Mouse (Mus musculus) brain, embryonic 18.5 days (tissue): Measurements from ENCODE around the gene Tspyl3.

Experiments
- DNase-seq: peaks from one replicate; pipeline ENCODE4 v3.0.0-alpha.2; 2012; ENCODE audit warnings: low read depth, low spot score

The Tspyl3 gene

DNA sequence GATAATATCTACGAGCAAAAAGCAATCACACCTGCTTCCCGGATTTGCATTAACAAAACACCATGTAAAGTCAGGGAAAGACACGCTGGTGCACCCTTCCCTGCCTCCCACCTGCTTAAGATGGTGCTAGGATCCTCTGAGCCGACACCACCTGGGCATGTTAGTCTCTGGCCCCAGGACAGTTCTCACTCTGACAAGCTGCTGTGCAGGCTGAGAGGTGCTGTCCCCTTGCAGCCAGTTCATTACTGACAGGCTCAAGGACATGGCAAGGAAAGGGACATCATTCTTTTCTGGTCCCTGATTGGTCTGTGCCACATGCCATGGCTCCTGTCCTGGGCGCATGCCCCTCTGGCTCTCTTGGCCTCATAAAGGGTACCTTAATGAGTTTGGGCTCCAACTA is 3.3 kb upstream of the Tspyl3 start:
- DNase-seq: no peak

DNA sequence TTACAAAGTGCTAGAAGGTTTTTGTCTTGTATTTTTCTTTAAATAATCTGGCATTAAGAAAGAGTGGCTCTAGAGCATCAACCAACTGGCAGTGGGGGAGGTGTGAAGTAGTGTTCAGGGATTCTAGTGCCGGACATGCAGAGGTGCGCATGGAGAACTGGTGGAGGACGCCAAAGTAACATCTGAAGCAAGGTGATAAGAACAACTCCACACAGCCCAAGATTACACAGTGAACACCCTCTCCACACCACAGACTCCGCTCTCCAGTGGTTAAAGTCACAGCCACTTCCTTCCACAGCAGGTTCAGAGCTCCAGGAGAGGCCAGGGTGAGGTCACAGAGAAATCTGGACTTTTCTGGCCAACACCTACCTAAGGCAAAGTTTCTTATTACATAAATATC is 2.7 kb upstream of the Tspyl3 start:
- DNase-seq: no peak

- DNase-seq: no peak
Measured at GRCm38 (mm10) chr2:153225595-153225953, 333 bp upstream of the Tspyl3 start.

DNA sequence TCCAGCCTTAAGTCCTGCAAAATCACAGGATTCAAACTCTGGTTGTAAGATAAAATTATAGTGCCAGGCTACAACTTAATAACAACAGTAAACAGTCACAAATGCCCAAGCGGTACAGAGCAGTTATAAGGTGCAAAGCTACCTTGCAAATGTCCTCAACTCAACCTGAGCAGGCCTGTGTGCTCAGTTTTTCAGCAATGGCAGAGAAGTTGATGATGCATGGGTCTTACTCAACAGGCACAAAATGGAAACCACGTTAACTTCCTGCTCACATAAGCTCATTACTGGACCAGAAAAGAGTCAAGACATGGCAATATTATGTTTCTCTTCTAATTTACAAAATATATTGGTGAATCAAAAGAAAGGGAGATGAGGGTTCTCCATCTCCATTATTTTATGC is 2.7 kb downstream of the Tspyl3 start:
- DNase-seq: no peak

DNA sequence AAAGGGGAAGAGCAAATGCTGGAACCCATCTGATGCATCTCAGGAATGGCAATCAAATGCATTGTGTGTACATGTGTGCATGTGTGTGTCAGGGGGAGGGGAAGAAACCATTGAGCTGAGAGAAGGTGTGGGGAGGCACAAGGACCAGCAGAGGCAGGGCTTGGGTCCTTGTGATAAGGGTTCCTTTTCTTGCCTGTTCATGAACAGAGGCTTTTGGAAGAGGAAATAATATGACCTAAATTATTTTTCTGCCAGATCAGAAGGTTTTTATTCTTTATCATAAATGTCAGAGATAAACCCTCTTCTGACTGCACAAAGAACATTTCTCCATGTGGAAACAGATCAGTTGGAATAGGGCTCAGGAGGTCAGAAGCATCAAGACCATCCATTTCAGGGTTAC is 3.1 kb downstream of the Tspyl3 start:
- no peak for DNase-seq

GRCm38 (mm10) chr2:153221620-153222019 is 3.6 kb downstream of the Tspyl3 start:
- DNase-seq: no peak

DNA sequence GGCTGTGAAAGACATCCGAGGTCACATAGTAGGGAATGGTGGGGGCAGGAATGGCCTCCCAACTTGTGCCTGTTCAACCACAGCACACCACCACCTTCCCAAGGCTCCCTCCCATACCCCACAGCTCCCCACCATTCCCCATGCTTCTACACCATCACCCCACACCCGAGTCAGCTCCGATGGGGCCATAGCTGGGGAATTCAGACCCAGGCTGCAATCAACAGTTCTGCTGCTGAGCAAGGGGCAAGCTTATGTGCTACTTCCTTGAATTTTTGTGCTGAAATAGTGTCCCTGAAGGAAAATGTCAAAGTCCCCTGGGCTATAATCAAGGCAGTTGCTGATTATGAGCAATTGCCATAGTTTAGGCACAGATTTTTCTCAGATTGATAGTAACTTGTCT is 6.7 kb downstream of the Tspyl3 start:
- no peak for DNase-seq

- no peak for DNase-seq
Measured at GRCm38 (mm10) chr2:153217826-153218340, 7.4 kb downstream of the Tspyl3 start.

- no peak for DNase-seq
Measured at GRCm38 (mm10) chr2:153215421-153215820, 9.8 kb downstream of the Tspyl3 start.

- DNase-seq: no peak
Measured at GRCm38 (mm10) chr2:153214771-153215259, 10.4 kb downstream of the Tspyl3 start.

DNA sequence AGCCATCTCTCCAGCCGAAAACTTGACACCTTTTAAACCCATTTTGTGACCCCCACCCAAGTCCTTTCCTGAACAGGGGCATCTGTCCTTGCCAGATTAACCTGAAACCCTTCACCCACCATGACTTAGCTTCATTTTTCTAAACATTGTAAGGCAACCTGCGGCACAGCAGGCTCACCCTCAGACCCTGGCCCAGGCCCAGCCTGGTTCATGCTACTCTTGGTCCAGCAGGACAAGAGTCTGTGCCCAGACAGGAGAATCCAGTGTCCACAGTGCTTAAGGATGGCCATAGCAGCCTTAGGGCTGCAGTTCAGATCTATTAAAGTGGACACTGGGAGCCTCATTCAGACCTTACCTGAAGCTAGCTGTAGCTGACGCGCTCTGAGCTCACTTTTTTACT is 11.9 kb downstream of the Tspyl3 start:
- no peak for DNase-seq

DNA sequence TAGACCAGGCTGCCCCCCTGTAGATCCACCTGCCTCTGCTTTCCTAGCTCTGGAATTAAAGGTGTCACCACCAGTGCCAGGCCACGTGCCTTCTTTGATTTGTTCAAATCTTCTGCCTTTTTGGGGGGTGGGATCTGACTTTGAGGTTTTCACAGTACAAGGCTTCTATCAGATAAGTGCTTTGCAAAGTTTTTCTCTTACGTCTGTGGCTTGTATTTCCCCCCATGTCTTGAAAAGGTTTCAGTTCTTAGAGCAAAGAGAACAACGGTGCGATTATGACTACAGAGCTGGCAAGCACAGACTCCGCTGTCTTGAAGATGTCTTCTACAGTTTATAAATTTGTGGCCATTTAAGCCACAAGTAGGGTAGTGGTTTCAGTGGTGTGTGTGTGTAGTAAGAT is 13.8 kb downstream of the Tspyl3 start:
- DNase-seq: no peak

- no peak for DNase-seq
Measured at GRCm38 (mm10) chr2:153209286-153209685, 16.0 kb downstream of the Tspyl3 start.

DNA sequence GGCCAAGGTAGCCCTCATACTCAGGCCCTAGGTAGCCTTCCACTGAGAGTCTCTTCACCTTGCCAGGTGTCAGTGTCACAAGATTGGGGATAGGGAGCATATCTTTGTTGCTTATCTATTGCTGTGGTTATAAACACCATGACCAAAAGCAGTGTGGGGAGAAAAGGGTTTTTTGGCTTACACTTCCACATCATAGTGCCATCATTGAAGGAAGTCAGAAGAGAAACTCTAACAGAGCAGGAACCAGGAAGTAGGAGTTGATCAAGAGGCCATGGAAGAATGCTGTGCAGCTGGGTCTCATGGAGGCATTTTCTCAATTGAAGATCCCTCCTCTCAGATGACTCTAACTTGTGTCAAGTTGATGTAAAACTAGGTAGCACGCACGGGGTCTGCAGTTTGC is 17.1 kb downstream of the Tspyl3 start:
- no peak for DNase-seq

- DNase-seq: no peak
Measured at GRCm38 (mm10) chr2:153202766-153203165, 22.5 kb downstream of the Tspyl3 start.

GRCm38 (mm10) chr2:153199114-153199513 is 26.1 kb downstream of the Tspyl3 start:
- DNase-seq: no peak

GRCm38 (mm10) chr2:153198485-153198884 is 26.8 kb downstream of the Tspyl3 start:
- no peak for DNase-seq

GRCm38 (mm10) chr2:153194255-153194654 is 31.0 kb downstream of the Tspyl3 start:
- no peak for DNase-seq

- no peak for DNase-seq
Measured at GRCm38 (mm10) chr2:153191242-153191641, 34.0 kb downstream of the Tspyl3 start.

DNA sequence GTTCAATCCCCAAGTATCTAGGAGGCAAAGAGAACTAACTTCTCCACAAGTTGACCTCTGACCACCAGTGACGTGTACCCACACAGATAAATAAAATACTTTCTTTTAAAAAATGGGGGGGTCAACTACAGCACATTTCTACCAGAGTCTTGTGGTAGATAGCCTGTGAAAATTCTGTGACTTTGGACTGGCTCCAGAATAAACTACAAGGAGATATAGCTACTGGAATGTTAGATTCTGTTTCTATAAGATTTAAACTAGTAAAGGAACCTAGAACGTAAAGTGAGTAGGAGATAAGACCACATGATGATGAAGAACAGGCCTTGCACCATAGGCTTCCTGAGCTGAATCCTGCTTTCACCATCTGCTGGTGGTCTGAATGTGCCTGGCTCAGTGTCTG is 37.4 kb downstream of the Tspyl3 start:
- DNase-seq: no peak

DNA sequence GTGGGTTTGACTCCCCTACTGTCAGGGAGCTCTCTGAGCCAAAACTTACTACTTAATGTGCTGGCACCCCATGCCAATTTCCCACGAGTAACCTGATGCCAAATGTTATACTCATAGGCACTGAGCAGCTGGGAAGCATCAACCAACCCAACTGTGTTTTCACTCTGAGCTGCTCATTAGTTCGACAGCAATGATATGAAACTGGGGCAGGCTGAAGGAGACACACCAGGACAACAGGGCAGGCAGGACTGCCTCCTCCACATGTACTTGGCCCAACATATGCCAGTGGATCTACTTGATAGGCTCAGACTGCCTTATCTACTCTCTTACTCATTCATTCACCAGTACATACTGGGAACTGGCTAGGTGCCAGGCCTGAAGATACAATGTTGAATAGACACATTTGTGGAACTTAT is 39.1 kb downstream of the Tspyl3 start:
- peak; percentile 24 for DNase-seq

- no peak for DNase-seq
Measured at GRCm38 (mm10) chr2:153179961-153180360, 45.3 kb downstream of the Tspyl3 start.

- no peak for DNase-seq
Measured at GRCm38 (mm10) chr2:153179126-153179860, 45.9 kb downstream of the Tspyl3 start.

GRCm38 (mm10) chr2:153177188-153177587 is 48.1 kb downstream of the Tspyl3 start:
- no peak for DNase-seq
